Mouse (Mus musculus): Measurements from ENCODE around the gene Zfp655. TPM values are rescaled to one million over a fixed set of nuclear protein-coding genes. Genes with fewer than 3 reads are reported as not detected.

Zfp655 gene
- polyA plus RNA-seq, 1 experiment from 2014 or later: 19.1 TPM

GRCm38 (mm10) chr5:145191962-145192361 lies 39.6 kb upstream of the Zfp655 start, which contains the start of gene Atp5j2:
Gene Atp5j2 (minus strand): TSS chr5:145192062.
- Histone ChIP-seq H3K4me1 (replicated peaks; ENCODE audit: control insufficient read depth, insufficient read depth) (peaks cover 5% of the 10 kb centered on the region; the same call in 1 of the 2 replicates), H3K9ac (ENCODE audit: low read length) (peak within 1 kb of the TSS; percentile 94), H3K27me3 (ENCODE audit: control insufficient read depth, insufficient read depth, low read length) (no peaks in the 10 kb centered on the region), H3K36me3 (ENCODE audit: control insufficient read depth, insufficient read depth, low read length) (peaks cover 11% of the 10 kb centered on the region; the same call in 1 of the 2 replicates), H3K4me3 (ENCODE audit: low read depth, low read length) (peak within 1 kb of the TSS; percentile 76), H3K27ac (replicated peaks) (peak within 1 kb of the TSS; percentile 93), H3K4me2 (replicated peaks; ENCODE audit: low read depth) (peak within 1 kb of the TSS; percentile 86), H3K9me3 (ENCODE audit: control insufficient read depth, low read length) (no peaks in the 10 kb centered on the region)
- ATAC-seq (ENCODE audit: low FRiP score, low TSS enrichment) (no peak), DNase-seq (ENCODE audit: low spot score) (no peak)
- WGBS: 89% methylated on average over 2 of the region's 2 CpGs
- TF ChIP-seq CTCF (IDR thresholded peaks at IDR 0.05; ENCODE audit: low read depth) (no peak), EP300 (optimal IDR thresholded peaks at IDR 0.05) (no peak)

- 69% methylated on average over 7 of the region's 7 CpGs for WGBS
- H3K4me3 ChIP-seq (ENCODE audit: low read depth, low read length): no peak overlapping the region
- no peaks in the 10 kb centered on the region for H3K27me3 ChIP-seq (ENCODE audit: control insufficient read depth, insufficient read depth, low read length)
- TF ChIP-seq CTCF (IDR thresholded peaks at IDR 0.05; ENCODE audit: low read depth) (no peak), EP300 (optimal IDR thresholded peaks at IDR 0.05) (no peak)
- no peak overlapping the region for H3K27ac ChIP-seq (replicated peaks)
- H3K9me3 ChIP-seq (ENCODE audit: control insufficient read depth, low read length): no peaks in the 10 kb centered on the region
- ATAC-seq (ENCODE audit: low FRiP score, low TSS enrichment): no peak
- peak overlapping the region; percentile 92; the same call in 1 of the 2 replicates for H3K4me2 ChIP-seq (replicated peaks; ENCODE audit: low read depth)
- peaks cover 3% of the 10 kb centered on the region; the same call in 1 of the 2 replicates for H3K4me1 ChIP-seq (replicated peaks; ENCODE audit: control insufficient read depth, insufficient read depth)
- H3K36me3 ChIP-seq (ENCODE audit: control insufficient read depth, insufficient read depth, low read length): 0 out of 2 replicates have a peak, but pooled peaks cover 5% of the 10 kb centered on the region
- DNase-seq (ENCODE audit: low spot score): no peak
- no peak overlapping the region; the same call in 1 of the 2 replicates for H3K9ac ChIP-seq (ENCODE audit: low read length)
These were observed 31.1 kb upstream of the Zfp655 start for GRCm38 (mm10) chr5:145200387-145200786.

- TF ChIP-seq EP300 (optimal IDR thresholded peaks at IDR 0.05) (no peak), CTCF (IDR thresholded peaks at IDR 0.05; ENCODE audit: low read depth) (peak; percentile 17)
- Histone ChIP-seq H3K4me2 (replicated peaks; ENCODE audit: low read depth) (peak within 1 kb of the TSS; percentile 92), H3K9ac (ENCODE audit: low read length) (peak within 1 kb of the TSS; percentile 90), H3K4me1 (replicated peaks; ENCODE audit: control insufficient read depth, insufficient read depth) (peaks cover 4% of the 10 kb centered on the region; the same call in 1 of the 2 replicates), H3K9me3 (ENCODE audit: control insufficient read depth, low read length) (no peaks in the 10 kb centered on the region), H3K4me3 (ENCODE audit: low read depth, low read length) (peak within 1 kb of the TSS; percentile 79), H3K36me3 (ENCODE audit: control insufficient read depth, insufficient read depth, low read length) (no peaks in the 10 kb centered on the region), H3K27ac (replicated peaks) (peak within 1 kb of the TSS; percentile 91), H3K27me3 (ENCODE audit: control insufficient read depth, insufficient read depth, low read length) (no peaks in the 10 kb centered on the region)
- DNase-seq (ENCODE audit: low spot score) (peak; percentile 86), ATAC-seq (ENCODE audit: low FRiP score, low TSS enrichment) (peak; percentile 20; the same call in 1 of the 2 replicates)
- WGBS: 1% methylated on average over 37 of the region's 37 CpGs
These were observed 30.1 kb upstream of the Zfp655 start, which contains the start of gene Zkscan14 for GRCm38 (mm10) chr5:145201321-145201991. Gene Zkscan14 (minus strand): TSS chr5:145201868.

- Histone ChIP-seq H3K27me3 (ENCODE audit: control insufficient read depth, insufficient read depth, low read length) (no peaks in the 10 kb centered on the region), H3K9ac (ENCODE audit: low read length) (no peak overlapping the region), H3K27ac (replicated peaks) (no peak overlapping the region), H3K4me2 (replicated peaks; ENCODE audit: low read depth) (no peak overlapping the region), H3K4me3 (ENCODE audit: low read depth, low read length) (no peak overlapping the region), H3K36me3 (ENCODE audit: control insufficient read depth, insufficient read depth, low read length) (no peaks in the 10 kb centered on the region), H3K4me1 (replicated peaks; ENCODE audit: control insufficient read depth, insufficient read depth) (peaks cover 4% of the 10 kb centered on the region; the same call in 1 of the 2 replicates), H3K9me3 (ENCODE audit: control insufficient read depth, low read length) (no peaks in the 10 kb centered on the region)
- DNase-seq (ENCODE audit: low spot score) (no peak), ATAC-seq (ENCODE audit: low FRiP score, low TSS enrichment) (no peak)
- TF ChIP-seq CTCF (IDR thresholded peaks at IDR 0.05; ENCODE audit: low read depth) (no peak; the same call in 1 of the 2 replicates), EP300 (optimal IDR thresholded peaks at IDR 0.05) (no peak)
- 48% methylated on average over 3 of the region's 3 CpGs for WGBS
These were observed 29.1 kb upstream of the Zfp655 start for GRCm38 (mm10) chr5:145202446-145202845.

GRCm38 (mm10) chr5:145203936-145204691 lies 27.4 kb upstream of the Zfp655 start, which contains the start of gene Zkscan5:
Gene Zkscan5 (plus strand): TSS chr5:145204562.
- DNase-seq (ENCODE audit: low spot score): peak; percentile 98
- Histone ChIP-seq H3K9me3 (ENCODE audit: control insufficient read depth, low read length) (no peaks in the 10 kb centered on the region), H3K36me3 (ENCODE audit: control insufficient read depth, insufficient read depth, low read length) (no peaks in the 10 kb centered on the region), H3K4me3 (ENCODE audit: low read depth, low read length) (peak within 1 kb of the TSS; percentile 62), H3K27me3 (ENCODE audit: control insufficient read depth, insufficient read depth, low read length) (no peaks in the 10 kb centered on the region), H3K9ac (ENCODE audit: low read length) (peak within 1 kb of the TSS; percentile 61), H3K27ac (replicated peaks) (peak within 1 kb of the TSS; percentile 89), H3K4me2 (replicated peaks; ENCODE audit: low read depth) (peak within 1 kb of the TSS; percentile 56), H3K4me1 (replicated peaks; ENCODE audit: control insufficient read depth, insufficient read depth) (peaks cover 4% of the 10 kb centered on the region; the same call in 1 of the 2 replicates)
- TF ChIP-seq EP300 (optimal IDR thresholded peaks at IDR 0.05) (no peak), CTCF (IDR thresholded peaks at IDR 0.05; ENCODE audit: low read depth) (peak; percentile 41)
- WGBS: 0% methylated on average over 22 of the region's 22 CpGs
- ATAC-seq (ENCODE audit: low FRiP score, low TSS enrichment): peak; percentile 97

Data from stomach, postnatal 0 days (tissue).